Mouse (Mus musculus) v-Abl transformed pro-B cells (cell line): ENCODE measurements at regions not wholly inside any gene's neighbourhood (a gene's known extent, or its start where the extent isn't known, plus 50 kb on each side); places are given as distances from the start of the nearest gene placed in this dataset.

Source experiments
- in situ Hi-C, 2 experiments: fragments of 400-800 bp; cut with MboI; formaldehyde crosslinking; loops; one replicate each; pipeline ENCODE4 v1.15.1; 2025; ENCODE audit not compliant: unreplicated experiment in 2 of 2

DNA sequence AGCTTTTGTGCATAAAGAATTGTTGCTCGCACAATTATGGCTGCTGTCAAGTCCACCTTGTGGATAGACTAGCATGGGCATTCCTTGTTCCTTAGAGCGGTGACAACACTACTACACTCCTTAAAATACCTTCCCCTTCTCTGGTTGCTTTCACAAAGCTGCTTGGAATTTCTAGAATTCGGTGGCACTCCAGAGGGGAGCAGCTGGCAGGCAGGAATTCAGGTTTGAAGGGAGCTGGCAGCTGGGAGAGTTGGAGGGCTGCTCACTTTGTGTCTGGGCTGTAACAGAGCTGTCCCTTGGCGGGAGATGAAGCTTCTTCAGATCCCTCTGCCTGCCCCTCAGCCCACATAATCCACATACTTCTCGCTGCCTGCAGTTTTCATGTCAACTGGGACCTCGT lies 109.7 kb downstream of the Tmsb4x start:
- in situ Hi-C loops = loop anchor here (10.0 to 25.0 kb wide), 3 partner anchors 295 to 637 kb away; no protein-coding TSS in a partner anchor

DNA sequence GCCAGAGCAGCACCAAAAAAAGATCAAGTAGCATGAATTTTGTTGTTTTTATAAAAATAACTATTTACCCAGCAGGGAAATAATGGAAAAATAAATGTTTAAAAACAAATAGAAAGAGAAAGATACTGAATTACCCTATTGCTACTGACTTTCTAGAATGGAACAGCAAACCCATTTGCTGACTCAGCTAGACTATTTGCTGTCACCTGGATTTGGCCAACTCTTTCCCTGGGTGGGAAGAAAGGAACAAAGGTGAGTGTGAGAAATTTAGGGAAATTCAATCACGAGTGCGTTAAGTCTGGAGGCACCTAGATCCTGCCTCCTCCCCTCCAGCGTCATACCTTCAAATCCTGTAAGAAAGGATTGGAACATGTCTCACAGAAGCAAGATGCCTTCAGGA lies 110.2 kb downstream of the Tmsb4x start:
- in situ Hi-C loops = loop anchor here (10.0 to 25.0 kb wide), 3 partner anchors 294 to 637 kb away; no protein-coding TSS in a partner anchor

DNA sequence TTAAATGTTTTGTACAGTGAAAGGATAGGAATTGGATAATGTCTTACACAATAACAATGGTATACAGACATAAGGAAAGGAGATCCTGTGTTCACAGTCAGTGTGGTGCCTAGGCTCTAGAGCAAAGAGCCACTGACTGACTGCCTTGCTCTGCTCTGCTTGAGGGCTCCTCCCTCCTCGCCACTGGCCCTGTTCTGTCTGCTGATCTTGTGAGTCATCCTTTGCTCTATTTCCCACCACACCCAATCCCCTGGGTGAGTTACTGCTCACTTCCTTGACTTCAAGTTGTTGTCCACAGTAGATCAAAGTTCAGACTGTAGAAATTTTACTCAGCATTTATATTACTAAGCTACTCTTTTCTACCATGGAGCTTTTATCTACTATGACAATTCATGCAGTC lies 117.3 kb downstream of the Tmsb4x start:
- in situ Hi-C loops = loop anchor here (10.0 to 25.0 kb wide), 3 partner anchors 287 to 630 kb away; no protein-coding TSS in a partner anchor

DNA sequence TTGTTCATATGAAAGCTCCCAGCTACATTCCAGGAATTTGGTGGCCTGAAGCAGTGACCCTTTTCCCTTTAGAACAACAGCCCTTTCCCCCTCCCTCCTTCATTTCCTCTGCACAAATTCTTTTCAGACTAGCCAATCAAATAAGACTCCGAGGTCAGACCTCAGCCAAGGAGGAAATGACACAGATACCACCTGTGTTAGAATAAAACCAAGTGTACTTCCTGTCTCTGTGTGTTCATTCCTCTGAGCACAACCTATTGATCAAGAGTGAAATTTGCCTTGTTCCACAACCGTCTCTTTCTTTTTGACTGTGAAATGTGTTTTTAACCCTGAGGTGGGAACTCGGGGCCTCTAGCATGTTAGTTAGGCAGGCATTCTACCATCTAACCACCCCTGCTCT lies 120.2 kb downstream of the Tmsb4x start:
- in situ Hi-C loops = loop anchor here (5.0 to 25.0 kb wide), 2 partner anchors 42 to 627 kb away; no protein-coding TSS in a partner anchor

DNA sequence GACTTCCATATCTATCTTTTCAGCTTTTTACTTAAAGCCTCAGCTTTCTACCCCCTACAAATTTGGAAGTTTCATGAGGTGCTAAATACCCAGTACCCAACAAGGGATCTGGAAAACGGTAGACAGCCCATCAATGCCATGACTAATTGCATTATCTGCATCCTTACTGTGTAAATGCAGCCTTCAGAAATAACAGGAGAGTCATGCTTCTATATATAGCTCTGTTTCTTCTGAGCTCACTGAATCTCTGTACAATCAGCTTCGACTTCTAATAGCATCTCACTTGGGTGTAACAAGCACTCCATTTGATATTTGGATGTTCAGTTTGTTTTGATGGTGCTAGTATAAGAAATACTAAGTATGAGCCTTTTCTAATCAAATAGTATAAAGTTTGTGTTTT lies 120.7 kb downstream of the Tmsb4x start:
- in situ Hi-C loops = loop anchor here (5.0 to 25.0 kb wide), 2 partner anchors 41 to 626 kb away; no protein-coding TSS in a partner anchor

DNA sequence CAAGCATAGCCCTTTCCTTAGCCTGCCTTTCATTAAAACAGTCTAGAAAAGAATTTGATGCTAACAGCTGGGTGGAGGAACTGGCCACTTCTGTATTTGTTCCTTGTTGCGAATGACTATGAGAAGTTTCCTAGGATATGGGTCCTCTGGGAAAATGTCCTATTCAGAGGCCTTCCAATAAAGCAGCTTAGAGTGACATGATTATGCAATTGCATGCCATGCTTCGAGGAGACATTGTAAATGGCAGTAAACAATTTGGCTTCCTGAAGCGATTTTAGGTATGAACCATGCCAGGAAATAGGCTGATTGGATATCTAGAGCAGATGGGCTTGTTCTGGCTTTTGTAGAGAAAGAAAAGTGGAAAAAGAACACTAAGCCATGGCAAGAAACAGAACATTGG lies 128.3 kb downstream of the Tmsb4x start:
- in situ Hi-C loops = loop anchor here in 1 of 2 experiments (25.0 kb wide), 1 partner anchor 619 kb away; no protein-coding TSS in a partner anchor

DNA sequence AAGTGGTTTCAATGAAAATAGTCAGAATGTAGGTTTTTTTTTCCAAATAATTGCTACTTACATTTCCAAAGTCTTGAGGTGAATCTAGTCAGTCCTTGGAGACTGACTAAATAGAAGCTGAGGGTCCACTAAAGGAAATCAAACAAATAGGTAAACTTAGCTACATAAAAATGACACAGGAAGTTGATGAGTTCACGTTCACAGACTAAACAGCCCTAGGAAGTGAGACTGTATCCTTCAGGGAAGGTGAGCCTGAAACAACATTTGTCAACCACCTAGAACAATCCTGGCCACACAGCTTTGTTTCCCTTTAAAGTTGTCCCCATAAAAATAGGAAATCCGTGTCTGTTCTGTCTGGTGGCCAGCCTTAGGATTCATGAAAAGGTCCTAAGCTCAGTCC lies 140.0 kb downstream of the Tmsb4x start:
- in situ Hi-C loops = no loop called here

DNA sequence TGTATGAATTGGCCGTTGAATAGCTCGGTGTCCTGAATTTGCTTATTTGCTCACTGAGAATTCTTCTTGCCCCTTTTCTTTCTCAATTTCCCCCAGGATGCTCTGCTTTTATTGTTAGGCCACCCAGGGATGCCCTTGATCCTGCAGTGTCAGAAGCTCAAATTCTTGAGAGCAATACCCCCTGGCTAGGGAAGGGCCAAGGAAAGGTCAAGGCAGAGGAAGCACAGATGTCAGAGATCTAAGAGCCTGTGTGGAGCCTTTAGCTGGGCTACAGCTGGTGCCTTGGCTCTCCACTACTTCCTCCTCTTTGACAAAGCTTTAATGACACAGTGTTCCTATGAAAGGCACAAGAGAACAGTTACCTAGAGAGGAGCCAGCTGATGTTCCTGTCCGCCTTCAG lies 141.2 kb downstream of the Tmsb4x start:
- in situ Hi-C loops = no loop called here

DNA sequence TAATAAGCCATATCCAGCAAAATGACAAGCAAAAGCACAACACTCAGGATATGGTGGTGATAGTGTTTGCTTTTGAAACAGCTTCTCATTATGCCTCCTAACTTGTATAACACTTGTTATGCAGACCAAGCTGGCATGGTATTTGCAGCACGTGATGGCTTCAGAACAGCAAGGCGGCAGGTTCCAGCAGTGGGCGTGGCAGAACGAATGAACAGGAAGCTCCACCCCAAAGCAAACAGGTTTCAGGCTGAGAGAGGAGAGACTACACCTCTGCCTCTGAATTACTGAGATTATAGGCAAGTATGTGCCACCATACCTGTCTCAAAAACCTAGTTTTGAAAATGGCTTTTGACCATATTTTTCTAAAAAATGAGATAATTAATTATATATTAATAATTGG lies 145.2 kb downstream of the Tmsb4x start:
- in situ Hi-C loops = no loop called here

DNA sequence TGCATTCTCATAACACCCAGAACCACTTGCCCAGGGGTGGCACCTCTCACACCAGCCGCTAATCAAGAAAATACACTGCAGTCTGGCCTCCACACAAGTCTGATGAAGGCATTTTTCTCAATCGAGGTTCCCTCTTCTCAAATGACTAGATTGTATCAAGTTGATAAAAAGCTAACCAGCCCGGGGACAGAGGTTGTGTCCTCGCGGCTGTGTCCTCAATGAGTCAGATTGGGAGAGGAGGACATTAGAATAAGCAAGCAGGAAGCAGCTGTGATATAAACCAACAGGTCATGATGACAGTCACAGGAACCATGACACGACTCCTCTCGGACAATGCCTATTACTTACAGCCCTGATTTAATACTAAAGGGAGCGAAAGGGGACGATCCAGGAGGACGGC lies 156.7 kb downstream of the Tmsb4x start:
- in situ Hi-C loops = no loop called here

DNA sequence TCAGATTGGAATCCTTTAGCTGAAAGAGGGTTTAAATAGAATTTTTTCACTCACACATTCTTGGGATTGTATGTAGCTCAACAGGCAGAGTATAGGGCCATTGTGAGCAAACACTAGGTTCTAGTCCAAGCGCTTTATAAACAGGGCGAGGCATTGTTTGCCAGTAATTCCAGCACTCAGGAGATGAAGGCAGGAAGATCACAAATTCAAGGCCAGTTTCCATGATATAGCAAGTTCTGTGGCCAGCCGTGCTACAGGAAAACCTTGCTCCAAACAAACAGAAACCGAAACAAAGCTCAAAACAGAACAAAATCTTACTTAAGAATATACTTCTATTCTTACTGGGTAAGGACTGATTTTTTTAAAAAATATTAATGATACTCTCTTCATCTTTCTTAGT lies 159.0 kb downstream of the Tmsb4x start:
- in situ Hi-C loops = no loop called here

DNA sequence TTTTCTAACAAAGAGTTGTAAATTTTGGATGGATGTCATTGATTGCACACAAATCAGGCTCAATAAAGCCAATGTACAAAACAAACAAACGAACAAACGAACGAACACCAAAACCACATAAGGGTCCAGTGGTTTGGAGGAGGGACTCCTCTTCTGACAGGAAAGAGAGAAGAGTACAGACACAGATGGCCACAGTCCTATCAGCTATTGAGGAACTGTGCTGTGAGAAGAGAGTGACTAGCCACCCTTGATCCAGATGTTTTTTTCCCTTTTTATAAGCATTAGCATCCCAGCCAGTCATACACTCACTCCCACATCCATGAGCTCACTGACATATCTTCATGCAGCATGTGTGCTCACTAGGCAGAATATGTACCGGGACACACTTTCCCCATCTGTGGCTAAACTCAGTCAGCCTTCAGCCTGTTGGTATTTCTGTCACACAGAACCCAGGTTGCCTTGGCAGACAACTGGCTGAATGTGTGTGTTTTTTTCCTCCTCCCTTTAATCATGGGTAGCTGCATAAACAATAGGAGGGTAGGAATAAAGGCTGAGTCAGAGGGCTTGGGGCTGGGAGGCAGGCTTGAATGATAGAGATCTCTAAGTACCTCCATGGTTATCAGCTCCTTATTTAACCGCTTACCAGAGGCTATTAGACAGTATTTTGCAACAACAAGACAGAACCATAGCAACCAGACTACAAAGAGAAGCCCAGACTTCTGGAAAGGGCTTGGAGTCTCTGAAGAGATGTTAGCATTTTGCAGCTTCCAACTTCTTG lies 159.7 kb downstream of the Tmsb4x start:
- in situ Hi-C loops = loop anchor here in 1 of 2 experiments (5.0 kb wide), 1 partner anchor 38 kb away; no protein-coding TSS in a partner anchor

DNA sequence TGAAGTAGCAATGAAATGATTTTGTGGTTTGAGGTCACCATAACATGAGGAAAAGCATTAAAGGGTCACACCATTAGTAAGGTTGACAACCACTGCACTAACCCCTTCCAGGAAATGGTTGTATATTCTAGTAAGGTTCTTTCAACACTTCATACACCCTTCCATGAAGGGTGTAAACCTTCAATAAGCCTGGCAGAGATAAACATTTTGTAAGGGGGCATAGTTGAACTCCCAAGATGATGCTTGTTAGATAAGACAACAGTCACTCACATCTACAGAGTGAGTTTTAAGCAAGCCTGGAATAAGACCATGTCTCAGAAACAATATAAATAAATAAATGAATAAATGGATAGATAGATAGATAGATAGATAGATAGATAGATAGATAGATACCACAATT lies 171.1 kb downstream of the Tmsb4x start:
- in situ Hi-C loops = no loop called here

DNA sequence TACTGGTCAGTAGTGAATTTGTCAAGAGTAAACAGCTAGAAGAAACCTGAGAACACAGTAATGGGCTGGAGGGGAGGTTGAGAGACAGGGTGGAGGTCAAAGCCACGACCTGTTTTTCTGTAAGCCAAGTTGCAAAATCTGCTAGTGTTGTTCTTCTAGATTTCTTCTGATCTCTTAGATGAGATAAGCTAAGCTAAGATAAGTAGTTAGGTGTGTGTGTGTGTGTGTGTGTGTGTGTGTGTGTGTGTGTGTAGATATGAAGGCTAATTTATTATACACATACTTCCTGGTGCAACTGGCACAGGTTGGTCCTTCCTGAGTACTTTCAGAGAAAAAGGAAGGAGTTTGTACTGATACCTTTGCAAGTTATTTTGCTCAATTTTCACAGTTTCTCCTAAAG lies 172.8 kb downstream of the Tmsb4x start:
- in situ Hi-C loops = no loop called here

DNA sequence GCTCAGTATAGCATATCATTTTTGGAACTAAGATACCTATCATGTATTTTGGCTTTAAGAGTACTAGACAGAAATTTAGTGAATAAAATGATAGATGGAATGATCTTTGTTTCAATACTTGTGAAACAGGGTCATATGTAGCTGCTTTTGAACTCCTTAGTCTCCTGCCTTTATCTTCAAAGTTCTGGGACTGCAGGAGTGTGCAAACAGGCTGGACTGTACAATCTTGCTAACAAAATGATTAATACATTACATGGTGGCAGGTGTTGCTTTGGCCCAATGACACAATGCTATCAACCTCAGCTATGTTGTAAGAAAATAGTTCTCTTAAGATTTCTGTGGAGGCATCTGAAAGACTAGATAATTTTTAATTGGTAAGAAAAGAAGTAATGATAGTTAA lies 173.5 kb downstream of the Tmsb4x start:
- in situ Hi-C loops = no loop called here

DNA sequence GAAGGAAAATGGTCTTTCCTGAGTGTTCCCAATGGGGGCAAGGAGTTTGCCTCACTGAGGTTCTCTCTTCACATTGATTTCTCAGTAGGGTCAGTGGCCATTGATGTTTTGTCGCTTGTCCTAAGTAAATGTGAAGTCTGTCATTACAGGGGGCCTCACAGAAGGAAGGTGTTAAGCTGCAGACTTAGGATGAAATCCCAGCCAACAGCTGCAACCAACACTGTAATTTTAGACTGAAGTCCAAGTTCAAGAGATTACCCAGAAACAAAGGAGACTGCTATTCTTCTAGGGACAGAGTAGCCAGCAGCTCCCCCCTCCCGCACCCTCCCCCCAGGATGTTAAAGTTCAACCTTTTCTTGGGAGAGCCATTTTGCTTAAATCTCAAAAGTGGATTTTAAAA lies 176.0 kb downstream of the Tmsb4x start:
- in situ Hi-C loops = no loop called here

DNA sequence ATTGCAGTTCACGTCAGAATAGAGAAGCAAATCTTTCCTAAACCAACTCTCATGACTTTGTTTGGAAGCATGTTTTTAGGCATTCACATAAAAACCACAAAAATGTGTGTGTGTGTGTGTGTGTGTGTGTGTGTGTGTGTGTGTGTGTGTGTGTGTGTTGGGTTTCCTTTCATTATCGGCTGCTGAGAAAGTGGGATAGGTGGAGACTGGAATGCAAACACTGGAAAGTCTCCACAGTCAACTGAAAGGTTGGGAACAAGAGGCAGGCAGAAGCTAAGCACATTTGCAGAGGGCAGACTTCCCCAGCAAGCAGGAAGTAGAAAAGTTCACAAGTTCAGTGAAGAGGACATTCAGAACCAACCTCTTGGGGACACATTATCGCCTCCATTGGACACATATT lies 176.5 kb downstream of the Tmsb4x start:
- in situ Hi-C loops = no loop called here

DNA sequence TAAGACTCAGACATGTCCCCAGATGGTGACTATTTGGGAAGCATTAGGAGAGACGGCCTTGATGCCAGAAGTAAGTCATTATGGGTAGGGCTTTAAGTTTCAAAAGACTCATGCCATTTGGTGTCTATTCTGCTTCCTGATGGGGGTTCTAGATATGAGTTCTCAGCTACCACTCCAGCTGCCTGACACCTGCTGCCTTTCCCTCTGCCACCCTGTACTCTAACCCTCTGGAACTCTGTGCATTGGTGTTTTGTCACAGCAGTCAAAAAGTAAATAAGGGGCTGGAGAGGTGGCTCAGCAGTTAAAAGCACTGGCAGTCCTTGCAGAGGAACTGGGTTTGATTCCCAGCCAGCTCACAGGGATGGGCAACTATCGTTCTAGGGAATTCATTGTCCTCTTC lies 177.6 kb downstream of the Tmsb4x start:
- in situ Hi-C loops = no loop called here

DNA sequence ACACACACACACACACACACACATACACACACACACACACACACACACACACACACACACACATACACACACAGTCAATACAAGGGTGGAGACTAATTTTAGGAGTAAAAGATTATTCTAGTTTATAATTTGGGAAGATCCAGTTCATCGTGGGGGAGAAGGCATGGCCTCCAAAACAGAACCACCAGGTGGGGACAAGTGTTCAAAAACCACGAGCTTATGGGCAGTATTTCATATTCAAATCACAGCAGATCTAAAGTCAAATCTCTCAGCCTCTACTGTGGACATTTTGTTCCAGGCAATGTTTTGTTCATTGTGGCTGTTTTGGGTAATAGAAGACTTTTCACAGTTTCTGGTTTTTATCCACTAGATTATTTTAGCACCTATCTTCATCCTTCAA lies 193.5 kb downstream of the Tmsb4x start:
- in situ Hi-C loops = loop anchor here (5.0 to 10.0 kb wide), 5 partner anchors 92 to 841 kb away; partner anchors contain the start of genes Tmsb4x (in 2 of the 2) and Gemin8 (in 1 of the 2)

DNA sequence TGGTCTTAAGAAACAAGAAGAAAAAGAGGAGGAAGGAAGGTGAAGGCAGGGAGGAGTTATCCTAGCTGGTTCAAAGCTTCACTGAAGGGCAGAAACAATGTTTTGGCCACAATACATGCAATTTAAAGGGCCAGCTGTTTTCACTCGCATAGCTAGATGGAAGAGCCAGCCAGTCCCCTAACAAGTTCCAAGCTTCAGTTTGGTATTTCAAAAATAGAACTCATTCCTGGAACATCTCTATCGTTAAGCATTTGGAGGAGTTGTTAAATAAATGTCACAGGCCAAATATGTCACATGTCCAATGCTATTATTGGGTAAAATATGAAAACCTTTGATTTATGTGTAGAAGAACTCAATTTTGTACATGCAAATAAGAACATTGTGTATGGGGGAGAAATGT lies 194.8 kb downstream of the Tmsb4x start:
- in situ Hi-C loops = loop anchor here (5.0 to 10.0 kb wide), 5 partner anchors 190 to 840 kb away; partner anchors contain the start of genes Tmsb4x (in 2 of the 2) and Gemin8 (in 1 of the 2)

DNA sequence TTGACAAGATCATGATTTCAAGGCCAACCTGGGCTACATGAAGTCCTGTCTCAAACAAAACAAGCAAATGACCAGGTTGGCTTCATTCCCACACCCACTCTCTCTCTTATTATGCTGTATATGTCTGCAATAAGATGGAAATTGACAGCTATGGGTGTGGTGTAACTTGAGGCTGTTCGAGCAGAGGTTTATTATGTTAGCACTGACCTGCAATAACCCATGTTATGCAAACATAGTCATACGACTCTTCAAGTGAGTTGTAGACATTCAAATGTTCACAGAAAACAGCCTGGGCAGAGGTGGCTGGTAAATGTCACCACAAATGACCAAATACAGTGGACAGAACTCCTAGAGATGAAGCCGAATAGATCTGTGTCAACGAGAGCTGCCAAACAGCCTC lies 196.2 kb downstream of the Tmsb4x start:
- in situ Hi-C loops = loop anchor here (5.0 to 10.0 kb wide), 5 partner anchors 192 to 838 kb away; partner anchors contain the start of genes Tmsb4x (in 2 of the 2) and Gemin8 (in 1 of the 2)
